Mouse (Mus musculus) lung, adult 2 months (tissue): ENCODE results near the gene Arhgap29.

Source experiments
- CTCF ChIP-seq: fragments of 200-500 bp; IDR thresholded peaks from 2 replicates; pipeline ENCODE4 v1.5.1; 2011; ENCODE audit warnings: mild to moderate bottlenecking, low read length, control low read depth; ENCODE audit not compliant: insufficient read depth
- POLR2A ChIP-seq: fragments of 200-500 bp; IDR thresholded peaks from 2 replicates; pipeline ENCODE4 v1.6.1; 2011; ENCODE audit warnings: low read depth, mild to moderate bottlenecking, control low read depth, low read length, borderline replicate concordance; ENCODE audit errors: extremely low read depth

DNA sequence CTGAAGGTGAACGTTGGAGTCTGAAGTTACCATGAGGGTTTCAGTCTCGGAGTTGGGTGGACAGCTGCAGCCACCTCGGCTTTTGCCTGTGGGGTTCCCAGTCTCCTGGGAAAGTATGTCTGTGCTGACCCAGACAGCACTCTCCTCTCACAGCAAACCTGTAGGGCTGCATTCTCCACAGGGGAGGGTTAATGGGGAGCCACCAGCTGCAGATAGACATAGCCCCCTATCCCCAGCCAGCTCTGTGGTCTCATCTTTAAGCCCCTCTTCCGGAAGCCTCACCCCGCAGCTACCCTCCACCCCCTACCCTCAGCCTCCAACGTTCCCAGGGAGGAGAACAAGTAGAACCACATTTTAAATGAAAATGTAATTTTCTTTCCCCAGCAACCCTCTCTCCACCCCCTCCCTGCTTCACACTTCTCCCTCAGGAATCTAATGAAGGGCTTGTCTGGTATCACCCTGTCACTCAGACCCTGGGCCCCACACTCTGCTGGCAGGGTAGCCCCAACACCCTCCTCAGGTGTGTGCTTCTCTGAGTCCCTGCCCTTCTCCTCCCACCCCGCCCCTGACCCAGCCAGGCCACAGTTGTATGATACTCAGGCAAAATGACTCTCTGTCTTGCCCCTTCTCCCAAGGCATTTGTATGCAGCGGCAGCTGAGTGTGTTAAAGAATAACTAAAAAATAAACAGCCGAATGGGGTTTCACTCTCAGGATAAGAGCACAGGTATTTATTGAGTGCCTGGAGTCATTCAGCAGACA is 106.3 kb downstream of the Arhgap29 start:
- TF ChIP-seq POLR2A: no peak
- no peak for TF ChIP-seq CTCF
